Mouse (Mus musculus): Measurements from ENCODE around the gene Ntsr1. TPM values are rescaled to one million over a fixed set of nuclear protein-coding genes. Genes with fewer than 3 reads are reported as not detected.
A peak's percentile ranks its signal among the peaks of the same experiment; 100 is the strongest.

Gene Ntsr1
- total RNA-seq (2012; rRNA removed) = 0.09 TPM in 1 of 2 replicates, not detected in the other

DNA sequence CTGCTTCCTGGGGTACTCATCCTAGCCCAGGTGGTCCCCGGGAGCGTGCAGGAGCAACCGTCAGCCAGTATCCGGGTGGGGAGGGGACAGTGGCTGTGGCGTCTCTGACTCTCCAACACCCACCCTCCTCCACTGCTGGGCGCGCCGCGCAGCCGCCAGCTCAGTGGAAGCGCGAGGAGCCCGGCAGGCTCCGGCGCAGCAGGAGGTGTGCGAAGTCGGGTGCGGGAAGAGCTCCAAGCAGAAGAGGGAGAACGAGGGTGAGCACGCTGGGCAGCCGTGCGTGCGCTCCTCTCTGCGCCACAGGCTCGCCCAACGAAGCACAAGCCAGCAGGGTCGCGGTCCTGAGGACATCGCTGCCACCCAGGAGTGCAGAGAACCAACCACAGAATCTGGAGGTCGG is at the start of gene Ntsr1:
Ntsr1 (plus strand) TSS at position 236 of the 400 bp plus-strand sequence.
- in situ Hi-C loops (cut with MboI; ENCODE audit: low sequenced_read_pairs in 2 of 2, unreplicated experiment in 2 of 2) = loop anchor here in 1 of 2 experiments (10.0 kb wide), 1 partner anchor 55 kb away; no protein-coding TSS in a partner anchor
- H3K9ac ChIP-seq (ENCODE audit: insufficient read depth, low read depth, low read length, poor library complexity, severe bottlenecking) = no peak within 1 kb of the TSS
- no peaks in the 10 kb centered on the region for H3K9me3 ChIP-seq (ENCODE audit: control insufficient read depth, insufficient read depth, low read depth, low read length)

DNA sequence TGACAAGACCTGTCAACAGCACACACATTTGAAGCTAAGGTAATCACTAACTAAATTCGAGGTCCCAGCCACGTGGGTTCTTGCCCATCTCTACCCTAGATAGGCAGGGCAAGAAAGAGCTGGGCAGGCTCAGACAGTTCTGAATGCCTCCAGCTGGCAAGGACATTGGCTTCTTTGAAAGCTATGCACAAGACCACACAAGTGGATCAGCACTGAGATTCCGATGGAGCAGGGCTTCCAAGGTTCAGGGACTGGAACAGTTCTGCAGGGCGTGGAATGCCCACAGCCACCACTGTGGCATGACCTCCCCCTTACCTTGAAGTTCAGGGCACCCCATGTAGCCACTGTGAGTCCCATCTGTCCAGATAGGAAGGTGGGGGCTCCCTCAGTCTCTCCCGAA is 49.2 kb upstream of the Ntsr1 start:
- no peak overlapping the region for H3K27ac ChIP-seq (ENCODE audit: insufficient read depth, low read depth, low read length, poor library complexity, severe bottlenecking)
- peaks cover 0 to 2% of the 10 kb centered on the region in 2 experiments; a peak in 1 of 4 replicates for H3K4me1 ChIP-seq (ENCODE audit: control insufficient read depth in 2 of 2, insufficient read depth in 2 of 2, low read length in 2 of 2, poor library complexity in 1 of 2)
- no peaks in the 10 kb centered on the region for H3K36me3 ChIP-seq (ENCODE audit: control insufficient read depth, insufficient read depth, low read length, poor library complexity, severe bottlenecking)
- in situ Hi-C loops (cut with MboI; ENCODE audit: low sequenced_read_pairs in 2 of 2, unreplicated experiment in 2 of 2) = no loop called here
- no peak overlapping the region for H3K9ac ChIP-seq (ENCODE audit: insufficient read depth, low read depth, low read length, poor library complexity, severe bottlenecking)
- DNase-seq (ENCODE audit: low read depth, low spot score) = no peak
- TF ChIP-seq ZC3H11A (IDR thresholded peaks at IDR 0.05; ENCODE audit: borderline replicate concordance, low read depth, low read length) (no peak), MAFK (IDR thresholded peaks at IDR 0.05; ENCODE audit: insufficient read depth, low read depth, low read length) (no peak), ZNF384 (IDR thresholded peaks at IDR 0.05; ENCODE audit: low read depth, low read length) (no peak), HCFC1 (IDR thresholded peaks at IDR 0.05; ENCODE audit: borderline replicate concordance, insufficient read depth, low read length) (no peak), CHD2 (IDR thresholded peaks at IDR 0.05; ENCODE audit: low read depth, low read length) (no peak)
- no peaks in the 10 kb centered on the region for H3K9me3 ChIP-seq (ENCODE audit: control insufficient read depth, insufficient read depth, low read depth, low read length)
- no peak overlapping the region for H3K4me3 ChIP-seq (ENCODE audit: insufficient read depth in 1 of 2, low read depth in 1 of 2, low read length in 2 of 2, poor library complexity in 1 of 2, severe bottlenecking in 1 of 2)

More for the DNA sequence above, at the start of gene Ntsr1:
- DNase-seq (ENCODE audit: low read depth, low spot score) = no peak
- no peak within 1 kb of the TSS for H3K27ac ChIP-seq (ENCODE audit: insufficient read depth, low read depth, low read length, poor library complexity, severe bottlenecking)
- no peaks in the 10 kb centered on the region for H3K36me3 ChIP-seq (ENCODE audit: control insufficient read depth, insufficient read depth, low read length, poor library complexity, severe bottlenecking)
- H3K4me3 ChIP-seq (ENCODE audit: insufficient read depth in 1 of 2, low read depth in 1 of 2, low read length in 2 of 2, poor library complexity in 1 of 2, severe bottlenecking in 1 of 2) = peak within 1 kb of the TSS; percentile 27 to 50; a peak in 2 of 4 replicates
- no peak for TF ChIP-seq CHD2 (IDR thresholded peaks at IDR 0.05; ENCODE audit: low read depth, low read length)
- no peak for TF ChIP-seq ZNF384 (IDR thresholded peaks at IDR 0.05; ENCODE audit: low read depth, low read length)
- TF ChIP-seq MAFK (IDR thresholded peaks at IDR 0.05; ENCODE audit: insufficient read depth, low read depth, low read length) = no peak
- TF ChIP-seq ZC3H11A (IDR thresholded peaks at IDR 0.05; ENCODE audit: borderline replicate concordance, low read depth, low read length) = no peak
- TF ChIP-seq HCFC1 (IDR thresholded peaks at IDR 0.05; ENCODE audit: borderline replicate concordance, insufficient read depth, low read length) = no peak
- no peaks in the 10 kb centered on the region for H3K4me1 ChIP-seq (ENCODE audit: control insufficient read depth in 2 of 2, insufficient read depth in 2 of 2, low read length in 2 of 2, poor library complexity in 1 of 2)

DNA sequence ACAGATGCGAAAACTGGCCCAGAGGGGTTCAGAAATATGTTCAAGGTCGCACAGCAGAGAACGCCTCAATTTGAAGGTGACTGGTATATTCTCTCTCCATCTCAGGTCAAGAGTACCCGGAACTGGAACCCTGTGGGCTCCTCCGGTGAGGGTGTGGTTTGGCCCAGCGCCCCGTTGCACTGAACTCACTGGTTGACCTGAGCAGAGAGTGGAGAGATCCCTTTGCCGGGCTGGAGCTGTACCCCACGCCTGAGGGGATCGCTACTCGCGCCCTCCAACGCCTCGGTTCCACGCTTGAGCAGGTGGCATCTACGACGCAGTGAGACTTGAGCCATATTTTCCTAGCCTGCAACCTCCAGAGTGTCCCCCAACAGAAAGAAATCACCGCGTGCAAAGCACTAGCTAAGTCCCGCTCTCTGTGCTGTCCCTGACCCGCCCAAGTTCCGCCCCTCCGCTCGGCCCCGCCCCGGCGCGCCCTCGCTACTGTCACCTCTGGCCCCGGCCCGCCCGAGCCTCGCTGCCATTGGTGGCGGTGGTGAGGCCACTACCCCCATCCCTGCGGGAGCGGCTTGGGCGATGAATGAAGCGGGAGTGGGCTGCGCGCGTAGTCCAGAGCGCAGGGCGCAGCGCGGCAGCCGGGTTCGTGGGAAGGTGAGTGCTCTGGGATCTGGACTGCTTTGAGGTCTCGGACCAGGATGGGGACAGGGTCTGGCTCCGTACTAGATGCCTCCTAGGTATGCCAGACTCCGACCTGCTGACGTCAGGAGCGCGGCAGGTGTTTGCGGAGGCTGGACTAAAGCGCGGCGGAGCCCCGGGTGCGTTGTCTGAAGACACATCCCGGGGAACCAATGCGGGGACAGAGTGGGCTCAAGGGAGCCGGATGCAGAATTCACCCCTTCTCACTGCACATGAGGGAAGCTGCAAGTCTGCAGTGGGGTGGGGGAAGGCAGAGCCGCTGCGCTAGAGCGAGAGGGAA is 43.8 kb upstream of the Ntsr1 start, which contains the start of gene Slco4a1:
Slco4a1 (plus strand) TSS at position 523 of the 976 bp plus-strand sequence.
- no peaks in the 10 kb centered on the region; the same call in 1 of the 2 replicates for H3K36me3 ChIP-seq (ENCODE audit: control insufficient read depth, insufficient read depth, low read length, poor library complexity, severe bottlenecking)
- H3K4me1 ChIP-seq (ENCODE audit: control insufficient read depth in 2 of 2, insufficient read depth in 2 of 2, low read length in 2 of 2, poor library complexity in 1 of 2) = peaks cover 1 to 19% of the 10 kb centered on the region in 2 experiments; a peak in 3 of 4 replicates
- peak within 1 kb of the TSS; percentile 66 for H3K9ac ChIP-seq (ENCODE audit: insufficient read depth, low read depth, low read length, poor library complexity, severe bottlenecking)
- no peak within 1 kb of the TSS for H3K27ac ChIP-seq (ENCODE audit: insufficient read depth, low read depth, low read length, poor library complexity, severe bottlenecking)
- DNase-seq (ENCODE audit: low read depth, low spot score) = peak; percentile 87
- no peaks in the 10 kb centered on the region for H3K9me3 ChIP-seq (ENCODE audit: control insufficient read depth, insufficient read depth, low read depth, low read length)
- H3K4me3 ChIP-seq (ENCODE audit: insufficient read depth in 1 of 2, low read depth in 1 of 2, low read length in 2 of 2, poor library complexity in 1 of 2, severe bottlenecking in 1 of 2) = peak within 1 kb of the TSS; percentile 75 to 78
- in situ Hi-C loops (cut with MboI; ENCODE audit: low sequenced_read_pairs in 2 of 2, unreplicated experiment in 2 of 2) = no loop called here
- no peak for TF ChIP-seq HCFC1 (IDR thresholded peaks at IDR 0.05; ENCODE audit: borderline replicate concordance, insufficient read depth, low read length)
- TF ChIP-seq MAFK (IDR thresholded peaks at IDR 0.05; ENCODE audit: insufficient read depth, low read depth, low read length) = no peak
- no peak for TF ChIP-seq ZNF384 (IDR thresholded peaks at IDR 0.05; ENCODE audit: low read depth, low read length)
- TF ChIP-seq ZC3H11A (IDR thresholded peaks at IDR 0.05; ENCODE audit: borderline replicate concordance, low read depth, low read length) = no peak
- TF ChIP-seq CHD2 (IDR thresholded peaks at IDR 0.05; ENCODE audit: low read depth, low read length) = no peak

DNA sequence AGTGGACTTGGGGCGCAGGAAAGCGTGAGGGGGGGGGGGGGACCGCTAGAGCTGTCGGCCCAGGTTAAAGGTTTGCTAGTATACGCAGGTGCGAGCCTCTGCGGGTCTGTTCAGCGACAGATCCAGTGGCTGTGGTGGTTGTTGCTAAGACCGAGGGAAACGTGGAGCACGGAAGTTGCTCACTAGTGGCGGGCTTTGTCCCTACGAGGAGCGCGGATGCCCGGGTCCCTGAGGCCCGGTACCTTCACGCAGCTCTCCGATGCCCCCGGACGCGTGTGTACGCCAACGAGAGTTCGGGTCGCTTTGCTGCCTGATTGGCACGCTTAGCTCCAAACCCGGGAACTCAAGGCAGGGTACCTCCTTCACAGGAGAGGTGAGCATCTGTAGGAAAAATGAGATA is 43.1 kb upstream of the Ntsr1 start:
- Histone ChIP-seq H3K4me1 (ENCODE audit: control insufficient read depth in 2 of 2, insufficient read depth in 2 of 2, low read length in 2 of 2, poor library complexity in 1 of 2) (peaks cover 1 to 19% of the 10 kb centered on the region in 2 experiments; a peak in 3 of 4 replicates), H3K9ac (ENCODE audit: insufficient read depth, low read depth, low read length, poor library complexity, severe bottlenecking) (peak overlapping the region; percentile 66), H3K9me3 (ENCODE audit: control insufficient read depth, insufficient read depth, low read depth, low read length) (no peaks in the 10 kb centered on the region), H3K36me3 (ENCODE audit: control insufficient read depth, insufficient read depth, low read length, poor library complexity, severe bottlenecking) (no peaks in the 10 kb centered on the region; the same call in 1 of the 2 replicates), H3K27ac (ENCODE audit: insufficient read depth, low read depth, low read length, poor library complexity, severe bottlenecking) (no peak overlapping the region), H3K4me3 (ENCODE audit: insufficient read depth in 1 of 2, low read depth in 1 of 2, low read length in 2 of 2, poor library complexity in 1 of 2, severe bottlenecking in 1 of 2) (peak overlapping the region; percentile 75 to 78)
- in situ Hi-C loops (cut with MboI; ENCODE audit: low sequenced_read_pairs in 2 of 2, unreplicated experiment in 2 of 2) = no loop called here
- no peak for DNase-seq (ENCODE audit: low read depth, low spot score)
- TF ChIP-seq ZNF384 (IDR thresholded peaks at IDR 0.05; ENCODE audit: low read depth, low read length) (no peak), MAFK (IDR thresholded peaks at IDR 0.05; ENCODE audit: insufficient read depth, low read depth, low read length) (no peak), ZC3H11A (IDR thresholded peaks at IDR 0.05; ENCODE audit: borderline replicate concordance, low read depth, low read length) (no peak), HCFC1 (IDR thresholded peaks at IDR 0.05; ENCODE audit: borderline replicate concordance, insufficient read depth, low read length) (no peak), CHD2 (IDR thresholded peaks at IDR 0.05; ENCODE audit: low read depth, low read length) (no peak)

All from ES-E14 (cell line).